Mouse (Mus musculus): ENCODE measurements around the gene Chst1. TPM values are rescaled to one million over a fixed set of nuclear protein-coding genes. Genes with fewer than 3 reads are reported as not detected.

Gene Chst1
- polyA plus RNA-seq, 1 experiment from 2014 or later: 7.2 TPM

- no peaks in the 10 kb centered on the region for H3K9me3 ChIP-seq (ENCODE audit: control insufficient read depth, low read length)
- H3K4me2 ChIP-seq (ENCODE audit: low read depth, low read length, severe bottlenecking): no peak overlapping the region
- no peak overlapping the region for H3K9ac ChIP-seq (ENCODE audit: low read length)
- no peaks in the 10 kb centered on the region for H3K27me3 ChIP-seq (ENCODE audit: control insufficient read depth, insufficient read depth, low read length)
- no peaks in the 10 kb centered on the region for H3K36me3 ChIP-seq (ENCODE audit: control insufficient read depth, insufficient read depth, low read length)
- no peaks in the 10 kb centered on the region for H3K4me1 ChIP-seq (replicated peaks; ENCODE audit: control insufficient read depth, insufficient read depth, low read length)
- ATAC-seq (replicated peaks; ENCODE audit: low FRiP score): no peak
- no peak overlapping the region for H3K27ac ChIP-seq (ENCODE audit: low read depth, low read length)
- no peak overlapping the region for H3K4me3 ChIP-seq (ENCODE audit: low read depth, low read length)
- 67% methylated on average over 1 of the region's 1 CpGs for WGBS
- no peak for DNase-seq (ENCODE audit: low spot score)
Observed at GRCm38 (mm10) chr2:92650428-92650827, 50.9 kb downstream of the Chst1 start.

- WGBS: 88% methylated on average over 7 of the region's 7 CpGs
- no peaks in the 10 kb centered on the region for H3K36me3 ChIP-seq (ENCODE audit: control insufficient read depth, insufficient read depth, low read length)
- no peaks in the 10 kb centered on the region for H3K9me3 ChIP-seq (ENCODE audit: control insufficient read depth, low read length)
- H3K9ac ChIP-seq (ENCODE audit: low read length): no peak overlapping the region
- no peak for ATAC-seq (replicated peaks; ENCODE audit: low FRiP score)
- H3K27ac ChIP-seq (ENCODE audit: low read depth, low read length): no peak overlapping the region
- H3K4me2 ChIP-seq (ENCODE audit: low read depth, low read length, severe bottlenecking): no peak overlapping the region
- no peaks in the 10 kb centered on the region for H3K27me3 ChIP-seq (ENCODE audit: control insufficient read depth, insufficient read depth, low read length)
- no peak overlapping the region for H3K4me3 ChIP-seq (ENCODE audit: low read depth, low read length)
- no peak for DNase-seq (ENCODE audit: low spot score)
- H3K4me1 ChIP-seq (replicated peaks; ENCODE audit: control insufficient read depth, insufficient read depth, low read length): no peaks in the 10 kb centered on the region
Observed at GRCm38 (mm10) chr2:92651294-92651816, 51.8 kb downstream of the Chst1 start.

GRCm38 (mm10) chr2:92657189-92657588 is 57.7 kb downstream of the Chst1 start:
- H3K27ac ChIP-seq (ENCODE audit: low read depth, low read length): no peak overlapping the region
- H3K36me3 ChIP-seq (ENCODE audit: control insufficient read depth, insufficient read depth, low read length): no peaks in the 10 kb centered on the region
- WGBS: 76% methylated on average over 2 of the region's 2 CpGs
- no peaks in the 10 kb centered on the region for H3K9me3 ChIP-seq (ENCODE audit: control insufficient read depth, low read length)
- H3K4me1 ChIP-seq (replicated peaks; ENCODE audit: control insufficient read depth, insufficient read depth, low read length): peaks cover 4% of the 10 kb centered on the region; the same call in 1 of the 2 replicates
- H3K9ac ChIP-seq (ENCODE audit: low read length): no peak overlapping the region
- H3K27me3 ChIP-seq (ENCODE audit: control insufficient read depth, insufficient read depth, low read length): no peaks in the 10 kb centered on the region
- DNase-seq (ENCODE audit: low spot score) (no peak), ATAC-seq (replicated peaks; ENCODE audit: low FRiP score) (no peak)
- no peak overlapping the region for H3K4me3 ChIP-seq (ENCODE audit: low read depth, low read length)
- H3K4me2 ChIP-seq (ENCODE audit: low read depth, low read length, severe bottlenecking): no peak overlapping the region

- peaks cover 4% of the 10 kb centered on the region; the same call in 1 of the 2 replicates for H3K4me1 ChIP-seq (replicated peaks; ENCODE audit: control insufficient read depth, insufficient read depth, low read length)
- no peaks in the 10 kb centered on the region for H3K9me3 ChIP-seq (ENCODE audit: control insufficient read depth, low read length)
- no peak for DNase-seq (ENCODE audit: low spot score)
- H3K4me2 ChIP-seq (ENCODE audit: low read depth, low read length, severe bottlenecking): no peak overlapping the region
- no peaks in the 10 kb centered on the region for H3K36me3 ChIP-seq (ENCODE audit: control insufficient read depth, insufficient read depth, low read length)
- H3K27ac ChIP-seq (ENCODE audit: low read depth, low read length): no peak overlapping the region
- ATAC-seq (replicated peaks; ENCODE audit: low FRiP score): no peak
- H3K27me3 ChIP-seq (ENCODE audit: control insufficient read depth, insufficient read depth, low read length): no peaks in the 10 kb centered on the region
- H3K9ac ChIP-seq (ENCODE audit: low read length): no peak overlapping the region
- WGBS: 44% methylated on average over 1 of the region's 1 CpGs
- no peak overlapping the region for H3K4me3 ChIP-seq (ENCODE audit: low read depth, low read length)
Observed at GRCm38 (mm10) chr2:92658293-92659150, 59.0 kb downstream of the Chst1 start.

GRCm38 (mm10) chr2:92659491-92660035 is 60.1 kb downstream of the Chst1 start:
- no peak for DNase-seq (ENCODE audit: low spot score)
- Histone ChIP-seq H3K27ac (ENCODE audit: low read depth, low read length) (no peak overlapping the region), H3K4me3 (ENCODE audit: low read depth, low read length) (no peak overlapping the region)

GRCm38 (mm10) chr2:92662534-92663068 is 63.1 kb downstream of the Chst1 start:
- ATAC-seq (replicated peaks; ENCODE audit: low FRiP score) (no peak), DNase-seq (ENCODE audit: low spot score) (no peak)
- Histone ChIP-seq H3K27me3 (ENCODE audit: control insufficient read depth, insufficient read depth, low read length) (no peaks in the 10 kb centered on the region), H3K4me2 (ENCODE audit: low read depth, low read length, severe bottlenecking) (no peak overlapping the region), H3K4me3 (ENCODE audit: low read depth, low read length) (no peak overlapping the region), H3K9ac (ENCODE audit: low read length) (no peak overlapping the region), H3K9me3 (ENCODE audit: control insufficient read depth, low read length) (no peaks in the 10 kb centered on the region), H3K4me1 (replicated peaks; ENCODE audit: control insufficient read depth, insufficient read depth, low read length) (peaks cover 13% of the 10 kb centered on the region; the same call in 1 of the 2 replicates), H3K36me3 (ENCODE audit: control insufficient read depth, insufficient read depth, low read length) (no peaks in the 10 kb centered on the region), H3K27ac (ENCODE audit: low read depth, low read length) (no peak overlapping the region)
- WGBS: 86% methylated on average over 6 of the region's 6 CpGs

More at GRCm38 (mm10) chr2:92659491-92660035, 60.1 kb downstream of the Chst1 start:
- no peaks in the 10 kb centered on the region for H3K27me3 ChIP-seq (ENCODE audit: control insufficient read depth, insufficient read depth, low read length)
- peaks cover 11% of the 10 kb centered on the region; the same call in 1 of the 2 replicates for H3K4me1 ChIP-seq (replicated peaks; ENCODE audit: control insufficient read depth, insufficient read depth, low read length)
- no peaks in the 10 kb centered on the region for H3K9me3 ChIP-seq (ENCODE audit: control insufficient read depth, low read length)
- H3K36me3 ChIP-seq (ENCODE audit: control insufficient read depth, insufficient read depth, low read length): no peaks in the 10 kb centered on the region
- H3K9ac ChIP-seq (ENCODE audit: low read length): no peak overlapping the region
- H3K4me2 ChIP-seq (ENCODE audit: low read depth, low read length, severe bottlenecking): no peak overlapping the region
- no peak for ATAC-seq (replicated peaks; ENCODE audit: low FRiP score)
- WGBS: 69% methylated on average over 7 of the region's 7 CpGs

Small RNAs within 50 kb of the gene (microRNA-seq; reads per million reads assigned to microRNA genes)
- gene Mir7221 (ENCODE audit: insufficient number of aligned reads) (not detected), gene Mir7222 (ENCODE audit: insufficient number of aligned reads) (not detected)

Other genes starting within 250 kb of the Chst1 start
- gene Pex16, start 225.0 kb upstream of the Chst1 start, polyA plus RNA-seq (2014; fragmentation: Nextera tagmentation; extraction: Ambion mirVana): 18.2 and 22.9 TPM in 2 replicates
- 16.1 and 16.4 TPM in 2 replicates for gene Large2, start 224.8 kb upstream of the Chst1 start, polyA plus RNA-seq (2014; fragmentation: Nextera tagmentation; extraction: Ambion mirVana)
- gene 1700029I15Rik, start 217.2 kb upstream of the Chst1 start, polyA plus RNA-seq (2014; fragmentation: Nextera tagmentation; extraction: Ambion mirVana): 2.3 and 3.6 TPM in 2 replicates
- gene Mapk8ip1, start 198.4 kb upstream of the Chst1 start, polyA plus RNA-seq (2014; fragmentation: Nextera tagmentation; extraction: Ambion mirVana): 35.9 and 41.4 TPM in 2 replicates
- gene Cry2, start 165.7 kb upstream of the Chst1 start, polyA plus RNA-seq (2014; fragmentation: Nextera tagmentation; extraction: Ambion mirVana): 24.0 and 25.5 TPM in 2 replicates
- gene Slc35c1, start 139.2 kb upstream of the Chst1 start, polyA plus RNA-seq (2014; fragmentation: Nextera tagmentation; extraction: Ambion mirVana): 11.6 and 12.8 TPM in 2 replicates